Mouse (Mus musculus): ENCODE data around the gene Ift122. TPM values are rescaled to one million over a fixed set of nuclear protein-coding genes. Genes with fewer than 3 reads are reported as not detected.

The Ift122 gene
- polyA plus RNA-seq, 1 experiment = 21.4 TPM

GRCm38 (mm10) chr6:115957681-115958080 is 104.4 kb downstream of the Ift122 start:
- Histone ChIP-seq H3K79me2 (ENCODE audit: control insufficient read depth, insufficient read depth) (no peaks in the 10 kb centered on the region), H3ac (ENCODE audit: control insufficient read depth, insufficient read length) (no peak overlapping the region), H3K27me3 (ENCODE audit: control insufficient read depth, insufficient read depth, insufficient read length) (no peaks in the 10 kb centered on the region), H3K4me2 (ENCODE audit: low read depth) (no peak overlapping the region), H3K4me3 (no peak overlapping the region), H3K36me3 (ENCODE audit: control insufficient read depth, insufficient read depth) (peaks cover 4% of the 10 kb centered on the region)
- TF ChIP-seq REST (IDR thresholded peaks at IDR 0.05; ENCODE audit: insufficient read depth, insufficient read length) (no peak), SRF (IDR thresholded peaks at IDR 0.05; ENCODE audit: control insufficient read depth, insufficient read length, low read depth) (no peak), USF1 (IDR thresholded peaks at IDR 0.05; ENCODE audit: low read depth) (no peak), MYOG (IDR thresholded peaks at IDR 0.05; ENCODE audit: control insufficient read depth in 1 of 3, insufficient read depth in 1 of 3, insufficient read length in 2 of 3, low read depth in 2 of 3) (no peak), MYOD1 (IDR thresholded peaks at IDR 0.05; ENCODE audit: control insufficient read depth in 1 of 3, insufficient read length in 2 of 3, low read depth in 2 of 3) (no peak), TCF3 (IDR thresholded peaks at IDR 0.05; ENCODE audit: insufficient read length, low read depth) (no peak), POLR2AphosphoS2 (IDR thresholded peaks at IDR 0.05; ENCODE audit: insufficient read length, low read depth) (no peak), POLR2A (IDR thresholded peaks at IDR 0.05; ENCODE audit: insufficient read length, low read depth) (no peak), E2F4 (IDR thresholded peaks at IDR 0.05; ENCODE audit: insufficient read depth) (no peak), TCF12 (IDR thresholded peaks at IDR 0.05; ENCODE audit: insufficient read depth, poor library complexity, severe bottlenecking) (no peak), MAX (IDR thresholded peaks at IDR 0.05; ENCODE audit: low read depth) (no peak), CEBPB (IDR thresholded peaks at IDR 0.05; ENCODE audit: insufficient read depth, poor library complexity, severe bottlenecking) (no peak)

- no peaks in the 10 kb centered on the region for H3K27me3 ChIP-seq (ENCODE audit: control insufficient read depth, insufficient read depth, insufficient read length)
- no peaks in the 10 kb centered on the region for H3K79me2 ChIP-seq (ENCODE audit: control insufficient read depth, insufficient read depth)
- peaks cover 4% of the 10 kb centered on the region for H3K36me3 ChIP-seq (ENCODE audit: control insufficient read depth, insufficient read depth)
- no peak overlapping the region for H3ac ChIP-seq (ENCODE audit: control insufficient read depth, insufficient read length)
- no peak overlapping the region for H3K4me3 ChIP-seq
- H3K4me2 ChIP-seq (ENCODE audit: low read depth) = no peak overlapping the region
- TF ChIP-seq MYOG (IDR thresholded peaks at IDR 0.05; ENCODE audit: control insufficient read depth in 1 of 3, insufficient read depth in 1 of 3, insufficient read length in 2 of 3, low read depth in 2 of 3) (no peak), USF1 (IDR thresholded peaks at IDR 0.05; ENCODE audit: low read depth) (no peak), SRF (IDR thresholded peaks at IDR 0.05; ENCODE audit: control insufficient read depth, insufficient read length, low read depth) (no peak), MAX (IDR thresholded peaks at IDR 0.05; ENCODE audit: low read depth) (no peak), E2F4 (IDR thresholded peaks at IDR 0.05; ENCODE audit: insufficient read depth) (no peak), MYOD1 (IDR thresholded peaks at IDR 0.05; ENCODE audit: control insufficient read depth in 1 of 3, insufficient read length in 2 of 3, low read depth in 2 of 3) (no peak), TCF3 (IDR thresholded peaks at IDR 0.05; ENCODE audit: insufficient read length, low read depth) (no peak), REST (IDR thresholded peaks at IDR 0.05; ENCODE audit: insufficient read depth, insufficient read length) (no peak), POLR2A (IDR thresholded peaks at IDR 0.05; ENCODE audit: insufficient read length, low read depth) (no peak), POLR2AphosphoS2 (IDR thresholded peaks at IDR 0.05; ENCODE audit: insufficient read length, low read depth) (no peak), CEBPB (IDR thresholded peaks at IDR 0.05; ENCODE audit: insufficient read depth, poor library complexity, severe bottlenecking) (no peak), TCF12 (IDR thresholded peaks at IDR 0.05; ENCODE audit: insufficient read depth, poor library complexity, severe bottlenecking) (no peak)
Observed at GRCm38 (mm10) chr6:115958445-115958844, 105.2 kb downstream of the Ift122 start.

- no peak for TF ChIP-seq TCF12 (IDR thresholded peaks at IDR 0.05; ENCODE audit: insufficient read depth, poor library complexity, severe bottlenecking)
- no peak for TF ChIP-seq USF1 (IDR thresholded peaks at IDR 0.05; ENCODE audit: low read depth)
- TF ChIP-seq TCF3 (IDR thresholded peaks at IDR 0.05; ENCODE audit: insufficient read length, low read depth) = no peak
- no peak for TF ChIP-seq E2F4 (IDR thresholded peaks at IDR 0.05; ENCODE audit: insufficient read depth)
- no peak for TF ChIP-seq CEBPB (IDR thresholded peaks at IDR 0.05; ENCODE audit: insufficient read depth, poor library complexity, severe bottlenecking)
- TF ChIP-seq MYOD1 (IDR thresholded peaks at IDR 0.05; ENCODE audit: control insufficient read depth in 1 of 3, insufficient read length in 2 of 3, low read depth in 2 of 3) = no peak
- TF ChIP-seq MYOG (IDR thresholded peaks at IDR 0.05; ENCODE audit: control insufficient read depth in 1 of 3, insufficient read depth in 1 of 3, insufficient read length in 2 of 3, low read depth in 2 of 3) = no peak
- no peak for TF ChIP-seq POLR2A (IDR thresholded peaks at IDR 0.05; ENCODE audit: insufficient read length, low read depth)
- TF ChIP-seq REST (IDR thresholded peaks at IDR 0.05; ENCODE audit: insufficient read depth, insufficient read length) = no peak
- no peak for TF ChIP-seq SRF (IDR thresholded peaks at IDR 0.05; ENCODE audit: control insufficient read depth, insufficient read length, low read depth)
- no peak for TF ChIP-seq POLR2AphosphoS2 (IDR thresholded peaks at IDR 0.05; ENCODE audit: insufficient read length, low read depth)
- no peak for TF ChIP-seq MAX (IDR thresholded peaks at IDR 0.05; ENCODE audit: low read depth)
- peaks cover 8% of the 10 kb centered on the region for H3K36me3 ChIP-seq (ENCODE audit: control insufficient read depth, insufficient read depth)
- H3K79me2 ChIP-seq (ENCODE audit: control insufficient read depth, insufficient read depth) = no peaks in the 10 kb centered on the region
- H3K4me2 ChIP-seq (ENCODE audit: low read depth) = no peak overlapping the region
- no peak overlapping the region for H3K4me3 ChIP-seq
- H3ac ChIP-seq (ENCODE audit: control insufficient read depth, insufficient read length) = no peak overlapping the region
- no peaks in the 10 kb centered on the region for H3K27me3 ChIP-seq (ENCODE audit: control insufficient read depth, insufficient read depth, insufficient read length)
Observed at GRCm38 (mm10) chr6:115959151-115959691, 106.0 kb downstream of the Ift122 start.

- H3K79me2 ChIP-seq (ENCODE audit: control insufficient read depth, insufficient read depth) = no peaks in the 10 kb centered on the region
- H3K4me3 ChIP-seq = no peak overlapping the region
- TF ChIP-seq TCF3 (IDR thresholded peaks at IDR 0.05; ENCODE audit: insufficient read length, low read depth) (no peak), MAX (IDR thresholded peaks at IDR 0.05; ENCODE audit: low read depth) (no peak), USF1 (IDR thresholded peaks at IDR 0.05; ENCODE audit: low read depth) (no peak), POLR2AphosphoS2 (IDR thresholded peaks at IDR 0.05; ENCODE audit: insufficient read length, low read depth) (no peak), MYOD1 (IDR thresholded peaks at IDR 0.05; ENCODE audit: control insufficient read depth in 1 of 3, insufficient read length in 2 of 3, low read depth in 2 of 3) (no peak), REST (IDR thresholded peaks at IDR 0.05; ENCODE audit: insufficient read depth, insufficient read length) (no peak), MYOG (IDR thresholded peaks at IDR 0.05; ENCODE audit: control insufficient read depth in 1 of 3, insufficient read depth in 1 of 3, insufficient read length in 2 of 3, low read depth in 2 of 3) (no peak), E2F4 (IDR thresholded peaks at IDR 0.05; ENCODE audit: insufficient read depth) (no peak), CEBPB (IDR thresholded peaks at IDR 0.05; ENCODE audit: insufficient read depth, poor library complexity, severe bottlenecking) (no peak), TCF12 (IDR thresholded peaks at IDR 0.05; ENCODE audit: insufficient read depth, poor library complexity, severe bottlenecking) (no peak), POLR2A (IDR thresholded peaks at IDR 0.05; ENCODE audit: insufficient read length, low read depth) (no peak), SRF (IDR thresholded peaks at IDR 0.05; ENCODE audit: control insufficient read depth, insufficient read length, low read depth) (no peak)
- no peaks in the 10 kb centered on the region for H3K27me3 ChIP-seq (ENCODE audit: control insufficient read depth, insufficient read depth, insufficient read length)
- H3ac ChIP-seq (ENCODE audit: control insufficient read depth, insufficient read length) = no peak overlapping the region
- peaks cover 8% of the 10 kb centered on the region for H3K36me3 ChIP-seq (ENCODE audit: control insufficient read depth, insufficient read depth)
- H3K4me2 ChIP-seq (ENCODE audit: low read depth) = no peak overlapping the region
Observed at GRCm38 (mm10) chr6:115960322-115960721, 107.1 kb downstream of the Ift122 start.

Measured in myocyte (in vitro differentiated cells).